Mouse (Mus musculus) T-helper 1 cell (primary cell): ENCODE results near the gene Kalrn.

Experiments used
- in situ Hi-C: fragments of 300-600 bp; cut with MboI, MseI; formaldehyde crosslinking; loops from one replicate; pipeline ENCODE4 v1.15.1; 2025; ENCODE audit warnings: high pct_unique_total_duplicates

Gene Kalrn

GRCm38 (mm10) chr16:34046268-34047005 is 526.9 kb downstream of the Kalrn start:
- in situ Hi-C loops: no loop called here

DNA sequence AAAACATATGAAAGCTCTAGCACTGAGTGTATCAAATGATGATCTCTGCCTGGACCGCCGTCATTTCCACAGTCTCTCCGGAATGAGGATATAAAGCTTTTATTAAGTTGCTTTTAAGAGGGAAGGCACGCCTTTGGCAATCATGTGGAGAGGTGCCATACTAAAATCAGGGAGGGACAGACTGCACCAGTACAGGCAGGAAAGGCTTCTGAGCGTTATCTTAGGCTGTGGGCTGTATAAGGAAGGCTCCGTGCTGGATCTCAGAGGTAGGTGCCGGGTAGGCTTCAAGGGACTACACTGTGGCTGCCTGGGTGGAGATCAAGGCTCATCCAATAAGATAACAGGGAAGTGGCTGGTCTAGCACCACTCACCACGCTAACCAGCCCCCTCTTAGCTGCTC is 528.8 kb downstream of the Kalrn start:
- in situ Hi-C loops: no loop called here

GRCm38 (mm10) chr16:34043048-34043795 is 530.1 kb downstream of the Kalrn start:
- in situ Hi-C loops: no loop called here

DNA sequence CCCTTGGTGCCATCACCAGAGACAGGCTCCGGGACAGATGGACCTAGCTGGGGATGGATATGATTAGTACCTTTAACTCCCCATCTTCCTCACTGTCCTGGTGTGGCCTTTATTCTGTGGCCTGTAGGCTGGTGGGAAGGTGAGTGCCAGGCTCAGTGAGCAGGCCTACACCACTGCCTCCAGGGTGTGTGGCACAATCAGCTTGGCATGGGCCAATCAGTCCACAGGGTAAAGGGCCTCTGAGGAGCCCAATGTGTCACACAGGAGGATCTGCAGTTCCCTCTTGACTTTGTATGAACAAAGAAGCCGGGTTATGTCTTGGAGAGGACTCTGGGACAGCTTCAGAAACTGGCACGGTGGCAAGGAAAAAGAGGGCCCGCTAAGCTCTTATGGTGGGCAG is 530.7 kb downstream of the Kalrn start:
- in situ Hi-C loops: no loop called here

- in situ Hi-C loops: no loop called here
These were observed 533.1 kb downstream of the Kalrn start for GRCm38 (mm10) chr16:34040276-34040675.

DNA sequence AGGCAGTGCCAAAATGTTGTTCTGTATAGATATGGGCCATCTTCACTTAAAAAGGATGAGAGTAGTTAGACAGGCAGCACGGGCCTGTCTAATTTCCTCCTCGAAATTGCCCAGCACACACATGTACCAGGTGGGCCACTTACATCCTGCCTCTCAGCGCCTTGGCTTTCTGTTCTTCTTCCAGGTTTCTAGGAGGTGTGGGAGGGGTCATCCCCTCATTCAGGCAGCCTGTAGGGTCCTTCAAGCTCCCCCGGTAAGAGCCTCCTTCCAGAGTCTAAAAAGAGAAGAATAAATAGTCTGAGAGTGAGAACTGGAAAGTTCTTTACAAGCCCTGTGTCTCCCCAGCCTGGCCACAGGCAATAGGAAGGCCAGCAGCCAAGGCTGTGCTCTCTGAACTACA is 533.6 kb downstream of the Kalrn start:
- in situ Hi-C loops: no loop called here

DNA sequence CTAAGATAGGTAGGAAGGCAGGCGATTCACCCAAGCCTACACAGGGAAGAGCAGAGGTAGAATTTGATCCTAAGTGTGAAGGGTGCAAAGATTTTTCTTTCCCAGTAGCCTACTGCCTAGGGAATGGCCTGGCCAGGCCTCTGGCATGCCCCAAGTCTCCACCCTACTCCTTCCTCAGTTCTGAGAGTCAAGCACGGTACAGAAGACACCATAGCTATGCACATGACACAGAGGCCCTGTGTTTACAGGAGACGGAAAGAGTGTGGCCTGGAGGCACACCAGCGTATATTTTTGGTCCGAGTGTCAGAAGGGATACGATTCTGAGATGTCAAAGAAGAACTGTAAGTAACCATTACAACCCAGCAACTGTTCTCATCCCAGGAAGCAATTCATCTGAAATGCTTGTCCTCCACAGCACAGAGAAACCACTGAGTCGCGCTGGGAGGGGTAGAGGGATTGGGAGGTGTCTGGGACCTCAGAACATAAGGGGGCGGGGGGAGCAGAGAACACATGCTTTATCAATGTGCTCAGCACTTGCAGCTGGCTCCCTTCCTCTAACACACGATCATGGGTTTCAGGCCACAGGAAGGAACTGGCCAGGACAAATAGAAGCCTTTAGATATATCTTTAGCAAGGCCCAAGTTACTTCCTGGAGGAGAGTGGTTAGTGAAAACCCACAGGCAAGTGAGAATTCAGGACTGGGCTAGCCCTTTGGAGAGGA is 536.8 kb downstream of the Kalrn start:
- in situ Hi-C loops: no loop called here

DNA sequence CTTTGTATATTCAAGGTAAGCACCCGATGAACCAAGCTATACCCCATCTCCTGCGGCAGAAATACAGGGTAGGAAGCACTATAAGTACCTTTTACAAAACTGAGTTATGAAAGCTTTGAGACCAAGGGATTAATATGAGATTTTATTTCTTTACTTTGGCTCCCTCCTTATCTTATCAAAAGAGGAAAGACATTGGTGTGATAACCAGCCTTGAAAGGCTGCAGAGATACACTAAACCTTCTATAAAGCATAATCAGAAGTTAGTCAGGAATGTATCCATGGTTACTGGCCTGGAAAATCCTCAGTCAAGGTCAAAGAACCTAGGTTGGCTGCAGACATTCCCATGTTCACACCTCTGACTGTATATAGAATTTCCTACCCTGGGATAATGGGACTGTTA is 537.6 kb downstream of the Kalrn start:
- in situ Hi-C loops: no loop called here

- in situ Hi-C loops: no loop called here
These were observed 539.1 kb downstream of the Kalrn start for GRCm38 (mm10) chr16:34034267-34034666.

DNA sequence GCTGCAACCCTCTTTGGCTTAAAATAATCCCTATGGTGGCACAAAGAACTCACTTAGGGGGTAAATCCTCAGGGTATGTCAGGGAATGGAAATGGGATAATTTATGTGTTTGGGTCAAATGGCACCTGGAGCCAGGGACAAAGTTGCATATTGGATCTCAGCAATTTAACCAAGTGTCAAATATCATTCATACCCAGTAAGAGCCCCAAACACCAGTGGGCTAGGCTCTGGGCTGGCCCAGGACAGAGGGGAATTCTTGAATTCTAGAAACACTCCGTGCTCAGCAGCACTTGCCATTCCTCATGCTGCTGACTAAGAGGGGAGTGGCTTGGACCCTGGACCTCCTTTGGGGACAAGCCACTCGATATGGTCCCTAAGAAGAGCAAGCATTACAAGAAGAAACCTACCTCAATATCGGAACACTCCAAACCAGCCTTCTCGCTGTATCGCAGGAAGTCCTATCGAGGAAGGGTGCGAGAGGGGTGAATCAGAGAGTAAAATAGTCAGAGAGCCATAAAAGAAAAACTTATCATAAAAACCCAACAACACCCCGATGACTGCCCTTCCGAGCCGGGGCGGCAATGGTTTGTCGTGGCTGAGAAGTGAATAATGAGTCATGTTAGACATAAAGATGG is 541.2 kb downstream of the Kalrn start:
- in situ Hi-C loops: no loop called here

- in situ Hi-C loops: no loop called here
These were observed 541.8 kb downstream of the Kalrn start for GRCm38 (mm10) chr16:34031565-34031964.

DNA sequence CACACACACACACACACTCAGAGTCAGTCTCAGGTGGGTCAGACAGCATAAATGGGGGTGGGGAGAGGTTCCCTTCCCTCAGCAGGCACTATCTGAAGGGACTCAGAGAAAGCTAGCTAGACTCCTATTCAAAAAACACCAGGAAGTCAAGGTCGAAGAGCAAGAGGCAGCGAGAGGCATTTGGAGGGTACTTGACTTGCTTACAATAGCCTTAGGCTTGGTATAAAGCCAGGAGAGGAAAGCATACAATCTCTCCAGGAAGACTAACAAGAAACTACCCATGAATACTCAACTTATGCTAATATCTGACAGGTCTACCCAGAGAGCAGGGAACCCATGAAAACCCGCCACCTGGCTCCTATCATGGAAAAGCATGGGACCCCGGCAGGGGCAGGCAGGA is 543.0 kb downstream of the Kalrn start:
- in situ Hi-C loops: no loop called here

- in situ Hi-C loops: no loop called here
These were observed 543.5 kb downstream of the Kalrn start for GRCm38 (mm10) chr16:34029790-34030189.

DNA sequence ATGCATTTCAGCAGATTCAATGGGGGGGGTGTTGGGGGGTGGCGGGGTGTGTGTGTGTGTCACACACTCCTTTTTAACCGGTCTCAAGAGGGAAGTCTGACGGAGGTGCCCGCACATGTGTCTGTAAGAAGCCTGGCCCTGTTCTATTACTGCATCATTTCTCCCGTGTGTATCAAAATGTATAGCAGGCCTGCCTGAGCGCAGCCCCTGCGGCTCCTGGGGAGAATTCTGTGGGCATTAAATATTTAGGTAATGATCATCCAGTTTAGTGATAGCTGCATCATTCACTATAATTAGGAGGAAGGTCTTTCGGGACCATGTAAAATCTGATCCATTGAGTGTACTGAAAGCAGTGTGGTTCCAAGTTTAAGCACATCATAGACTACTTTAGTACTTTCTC is 556.1 kb downstream of the Kalrn start:
- in situ Hi-C loops: no loop called here

DNA sequence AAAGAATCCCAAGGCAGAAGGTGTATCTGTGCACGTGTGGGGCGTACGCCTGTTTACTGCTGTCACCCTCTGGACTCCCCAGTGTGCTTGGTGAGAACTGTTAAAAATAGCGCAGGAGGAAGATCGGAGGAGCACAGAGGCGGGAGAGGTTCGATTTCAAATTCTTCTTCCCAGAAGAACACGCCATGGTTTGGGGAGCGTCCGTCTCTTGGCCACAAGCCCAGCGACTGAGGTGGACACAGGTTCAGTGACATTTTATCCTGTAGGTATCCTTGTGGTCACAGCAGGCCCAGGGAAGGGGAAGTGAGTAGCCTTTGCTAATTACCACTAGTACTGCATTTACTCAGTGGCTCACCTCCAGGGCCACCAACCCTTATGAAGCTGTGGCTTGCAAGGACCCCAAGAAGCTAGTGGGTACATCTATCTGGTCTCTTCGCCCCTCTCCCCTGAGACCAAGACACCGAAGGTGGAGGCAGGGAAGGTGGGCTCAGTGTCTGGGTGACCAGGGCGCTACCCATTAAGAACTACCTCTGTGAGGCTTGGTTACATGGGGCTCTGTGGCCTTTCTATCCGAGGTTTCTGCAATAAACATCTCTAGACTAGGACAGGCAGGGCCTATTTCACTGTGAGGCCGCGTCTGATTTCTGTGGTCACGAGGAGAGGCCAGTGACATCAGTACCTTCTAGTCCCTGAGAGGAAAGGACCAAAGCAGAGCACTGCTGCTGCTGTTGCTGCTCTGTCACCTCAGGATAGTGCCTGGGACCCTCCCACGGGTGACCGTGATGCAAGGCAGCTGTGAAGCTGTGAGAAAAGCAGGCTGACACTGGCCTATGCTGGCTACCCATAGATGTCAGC is 561.1 kb downstream of the Kalrn start:
- in situ Hi-C loops: no loop called here

DNA sequence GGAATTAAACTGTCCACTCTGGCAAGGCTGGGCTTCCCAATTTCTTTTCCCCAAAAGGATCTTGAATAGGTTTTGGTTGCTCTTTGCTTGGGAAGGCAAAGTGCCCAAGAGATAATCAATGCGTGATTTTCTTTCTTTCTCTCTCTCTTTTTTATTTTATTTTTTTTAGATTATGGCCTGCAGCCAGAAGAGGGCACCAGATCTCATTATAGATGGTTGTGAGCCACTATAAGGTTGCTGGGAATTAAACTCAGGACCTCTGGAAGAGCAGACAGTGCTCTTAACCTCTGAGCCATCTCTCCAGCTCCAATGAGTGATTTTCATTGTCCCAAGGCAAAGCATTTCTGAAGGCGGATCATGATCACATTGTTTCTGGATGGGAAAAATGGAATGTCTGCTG is 563.8 kb downstream of the Kalrn start:
- in situ Hi-C loops: no loop called here

DNA sequence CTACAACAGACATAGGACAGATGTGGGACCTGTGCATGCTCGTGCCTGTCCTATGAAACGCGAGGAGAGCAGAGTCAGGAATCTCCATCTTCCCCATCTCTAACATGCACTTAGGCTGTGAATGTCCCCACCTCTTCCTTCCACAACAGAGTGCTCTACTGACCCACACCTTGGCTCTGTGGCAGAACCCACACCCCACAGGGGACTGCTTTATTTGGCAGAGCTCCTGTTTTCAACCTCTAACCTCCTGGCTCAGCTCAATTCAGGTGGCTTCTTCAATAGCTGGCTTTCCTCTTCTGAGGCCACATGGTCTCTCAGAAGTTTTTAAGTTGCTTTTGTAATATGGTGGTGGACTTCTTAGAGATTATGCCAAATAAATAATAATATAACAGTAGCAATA is 567.3 kb downstream of the Kalrn start:
- in situ Hi-C loops: no loop called here

- in situ Hi-C loops: no loop called here
These were observed 569.2 kb downstream of the Kalrn start for GRCm38 (mm10) chr16:34004128-34004578.

GRCm38 (mm10) chr16:34003566-34004127 is 569.7 kb downstream of the Kalrn start:
- in situ Hi-C loops: no loop called here

- in situ Hi-C loops: no loop called here
These were observed 572.6 kb downstream of the Kalrn start for GRCm38 (mm10) chr16:34000715-34001114.

GRCm38 (mm10) chr16:33999388-33999787 is 573.9 kb downstream of the Kalrn start:
- in situ Hi-C loops: loop anchor here (5.0 kb wide), 1 partner anchor 118 kb away; no protein-coding TSS in a partner anchor
